Mouse (Mus musculus): ENCODE measurements around the gene Sp3.
"Not testable (repeated sequence)": the region's sequence is repeated elsewhere in the genome, so short reads cannot be mapped to it uniquely, and the experiment has no call there.

Sp3 gene

GRCm38 (mm10) chr2:72980337-72981074 lies at the start of gene Sp3:
TSS of gene Sp3 (minus strand) at chr2:72980446.
- DNase-seq, result peak; percentile 97

- DNase-seq, result no peak
Observed at GRCm38 (mm10) chr2:73029846-73030245, 49.6 kb upstream of the Sp3 start.

- DNase-seq, result no peak
Observed at GRCm38 (mm10) chr2:73028019-73028418, 47.8 kb upstream of the Sp3 start.

GRCm38 (mm10) chr2:73027126-73027525 lies 46.9 kb upstream of the Sp3 start:
- DNase-seq, result no peak

DNA sequence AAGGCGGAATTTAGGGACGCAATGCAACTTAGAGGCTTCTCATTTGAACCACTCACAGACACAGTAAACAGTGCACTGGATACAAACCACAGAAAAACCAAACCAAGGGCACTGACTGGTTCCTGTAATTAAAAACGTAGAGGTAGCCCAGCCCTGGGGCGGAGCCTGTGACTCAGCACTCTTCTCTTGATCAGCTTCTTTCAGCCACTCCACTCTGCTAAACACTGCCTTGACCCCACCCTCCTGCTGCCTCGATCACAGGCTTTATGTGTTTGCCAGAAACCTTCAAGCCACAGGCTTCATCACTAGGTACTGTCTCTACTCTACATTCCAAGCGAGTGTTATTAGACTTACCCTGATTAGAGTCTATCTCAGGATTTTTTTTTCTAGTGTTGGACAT lies 43.6 kb upstream of the Sp3 start:
- no peak for DNase-seq

DNA sequence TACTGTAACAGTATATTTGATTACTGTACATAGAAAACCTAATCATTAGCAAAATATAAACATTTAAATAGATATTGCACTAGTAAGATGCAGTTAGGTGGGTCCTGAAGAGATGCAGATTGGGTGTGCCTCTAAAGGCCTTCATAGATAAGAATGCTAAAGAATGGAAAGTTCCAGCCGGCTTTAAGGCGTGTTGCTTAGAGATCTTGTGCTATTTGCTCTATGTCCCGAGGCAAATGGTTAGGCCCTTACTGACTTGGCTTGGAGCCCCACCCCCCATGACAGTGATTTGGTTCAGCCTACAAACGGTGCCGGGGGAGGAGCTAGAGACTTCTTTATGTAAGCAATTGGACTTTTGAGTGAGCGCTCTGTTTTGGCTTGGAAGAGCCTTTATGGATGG lies 40.8 kb upstream of the Sp3 start:
- DNase-seq, result no peak

DNA sequence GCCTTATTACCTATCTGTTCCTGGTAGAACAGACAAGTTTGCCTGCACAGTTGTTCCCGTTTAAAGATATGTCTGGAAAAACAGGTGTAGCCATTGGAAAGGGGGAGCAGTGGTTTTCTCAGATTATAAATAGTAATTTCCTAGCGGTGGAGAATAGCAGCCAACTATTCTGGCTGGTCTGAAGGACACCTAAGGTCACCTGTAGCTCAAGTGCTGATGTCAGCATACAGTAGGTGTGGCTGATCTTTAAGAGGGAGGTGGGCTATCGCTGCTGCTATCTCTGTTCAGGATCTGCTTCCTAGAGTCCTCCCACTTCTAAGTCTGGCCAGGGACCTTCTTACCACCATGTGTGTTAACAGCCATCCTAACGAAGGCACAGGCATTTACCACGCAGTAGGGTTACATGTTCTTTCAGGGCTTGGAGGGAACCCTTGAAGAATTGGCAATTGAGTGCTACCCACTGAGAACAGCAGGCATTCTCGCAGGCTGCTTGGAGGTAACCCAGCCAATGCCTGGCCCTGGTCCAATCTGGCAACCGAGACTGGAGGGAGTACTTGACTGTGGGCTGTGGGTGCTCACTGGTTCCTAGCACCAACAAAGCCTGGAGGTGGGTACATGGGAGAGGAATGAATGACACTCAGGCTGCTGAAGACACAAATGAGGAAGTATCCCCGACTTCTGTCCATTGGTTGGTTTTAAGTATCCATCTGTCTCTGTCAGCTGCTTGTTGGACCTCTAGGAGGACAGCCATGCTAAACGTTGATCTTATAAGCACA lies 39.3 kb upstream of the Sp3 start:
- DNase-seq, result peak; percentile 14 to 31

GRCm38 (mm10) chr2:73014063-73014462 lies 33.8 kb upstream of the Sp3 start:
- not testable (repeated sequence) for DNase-seq

DNA sequence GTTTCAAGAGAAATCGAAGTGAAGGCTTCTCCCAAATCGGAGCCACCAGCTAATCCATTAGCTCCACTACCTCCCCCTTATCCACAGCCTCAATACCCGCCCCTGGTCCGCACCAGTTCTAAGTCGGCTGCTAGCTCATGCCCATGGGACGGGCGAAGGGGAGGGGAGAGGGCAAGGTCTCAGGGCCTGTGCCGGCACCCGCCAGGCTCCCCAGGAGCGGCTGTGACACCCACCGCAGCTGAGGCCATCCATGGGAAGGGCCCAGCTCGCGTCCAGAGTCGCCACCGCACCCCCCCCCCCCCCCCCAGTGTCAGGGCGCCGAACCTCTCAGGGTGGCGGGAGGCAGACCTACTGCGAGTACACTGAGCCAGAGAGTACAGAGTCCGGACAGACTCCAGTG lies 32.4 kb upstream of the Sp3 start:
- no peak for DNase-seq

DNA sequence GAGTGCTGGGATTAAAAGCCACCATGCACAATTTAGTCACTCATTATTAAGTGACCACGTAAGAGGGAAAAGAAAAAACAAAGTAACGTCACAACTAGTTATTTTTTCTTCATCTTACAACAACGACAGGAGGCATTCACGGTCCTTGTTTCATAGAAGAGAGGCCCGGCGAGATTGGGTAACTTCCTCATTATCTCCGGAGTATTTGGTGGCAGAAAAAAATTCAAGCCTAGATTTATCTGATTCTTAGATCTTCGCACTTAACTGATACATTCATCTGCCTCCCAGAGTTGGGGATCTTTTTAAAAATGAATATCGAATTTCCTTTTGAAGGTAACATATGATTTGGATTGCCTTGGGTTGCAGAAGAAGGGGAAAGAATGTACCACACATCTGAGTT lies 27.2 kb upstream of the Sp3 start:
- DNase-seq, result no peak

DNA sequence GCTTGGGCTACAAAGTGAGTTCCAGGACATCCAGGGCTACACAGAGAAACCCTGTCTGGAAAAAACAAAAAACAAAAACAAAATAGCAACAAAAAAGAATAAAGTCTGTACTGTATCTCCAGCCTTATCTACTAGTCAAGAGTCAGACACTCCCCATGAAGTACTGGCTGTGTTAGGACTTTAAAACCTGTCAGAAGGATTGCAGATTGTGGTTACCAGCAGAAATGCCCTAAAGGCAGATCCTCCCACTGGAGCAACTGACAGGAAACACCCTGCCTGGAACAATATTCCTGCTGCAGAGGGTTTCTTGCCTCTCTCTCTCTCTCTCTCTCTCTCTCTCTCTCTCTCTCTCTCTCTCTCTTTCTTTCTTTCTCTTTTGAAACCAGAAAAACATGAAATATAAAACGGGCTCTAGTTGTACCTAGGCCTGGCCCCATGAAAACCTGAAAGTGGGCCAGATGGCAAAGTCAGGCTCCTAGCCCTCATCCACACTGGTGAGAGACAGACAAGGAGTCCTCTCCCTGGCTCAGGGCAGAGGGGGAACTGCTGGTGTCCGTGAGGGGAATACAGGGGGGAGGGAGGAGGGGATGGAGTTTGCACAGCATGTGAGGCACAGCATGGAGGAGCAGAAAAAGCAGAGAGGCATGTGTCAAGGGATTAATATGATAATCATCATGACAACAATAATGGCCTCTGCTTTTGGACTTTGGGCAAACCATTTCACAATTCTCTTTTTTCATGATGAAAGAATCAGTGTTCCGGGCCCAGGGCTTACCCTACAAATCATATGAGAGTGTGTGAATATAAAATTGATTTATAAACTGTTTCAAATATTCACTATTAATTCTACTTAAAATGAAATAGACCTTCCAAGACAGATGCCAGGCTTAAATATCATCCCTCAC lies 25.6 kb upstream of the Sp3 start:
- DNase-seq, result no peak

DNA sequence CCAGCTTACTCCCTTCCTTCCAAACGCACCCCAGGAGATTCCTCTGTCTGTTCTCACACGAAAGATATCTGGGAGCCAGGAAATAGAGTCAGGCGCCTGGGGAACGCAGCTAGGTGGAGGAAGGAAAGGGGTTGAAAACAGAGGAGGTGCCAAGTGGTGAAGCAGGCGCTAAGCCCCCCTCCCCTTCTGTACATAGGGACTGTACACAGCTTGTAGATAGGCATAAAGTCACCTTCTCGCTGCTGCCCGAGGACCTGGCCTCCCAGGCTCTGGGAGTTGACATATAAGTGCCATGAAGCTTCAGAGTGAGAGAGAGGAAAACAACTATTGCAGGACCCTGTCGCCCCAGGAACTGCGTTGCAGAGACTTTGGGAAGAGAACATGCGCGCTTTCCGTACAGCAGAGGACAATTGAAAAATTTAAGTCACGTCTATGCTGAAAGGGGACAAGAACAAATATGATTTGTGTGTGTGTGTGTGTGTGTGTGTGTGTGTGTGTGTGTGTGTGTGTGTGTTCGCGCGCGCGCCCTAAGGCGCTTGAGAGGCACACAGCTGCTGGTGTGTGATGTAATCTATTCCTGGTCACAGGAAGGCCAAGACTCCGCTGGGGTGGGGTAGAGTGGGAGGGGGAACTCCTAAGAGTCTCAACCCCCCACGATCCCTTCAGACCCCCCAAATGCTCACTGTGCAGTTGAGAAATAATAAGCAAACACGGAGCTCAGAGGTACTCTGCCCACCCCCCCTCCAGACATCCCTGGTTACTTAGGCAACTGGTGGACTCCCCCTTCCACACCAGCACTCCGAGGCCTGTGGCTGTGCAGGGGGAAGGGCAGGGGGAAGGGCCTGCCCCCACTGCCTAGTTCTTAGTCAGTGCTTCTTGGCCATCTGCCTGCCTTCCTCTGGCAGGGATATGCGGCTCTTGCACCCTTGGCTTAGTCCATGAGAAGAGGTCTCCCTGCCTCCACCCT lies 23.8 kb upstream of the Sp3 start:
- DNase-seq, result peak; percentile 38 to 47

- DNase-seq, result peak in 1 of 2 experiments; percentile 15
Observed at GRCm38 (mm10) chr2:73003049-73003448, 22.8 kb upstream of the Sp3 start.

DNA sequence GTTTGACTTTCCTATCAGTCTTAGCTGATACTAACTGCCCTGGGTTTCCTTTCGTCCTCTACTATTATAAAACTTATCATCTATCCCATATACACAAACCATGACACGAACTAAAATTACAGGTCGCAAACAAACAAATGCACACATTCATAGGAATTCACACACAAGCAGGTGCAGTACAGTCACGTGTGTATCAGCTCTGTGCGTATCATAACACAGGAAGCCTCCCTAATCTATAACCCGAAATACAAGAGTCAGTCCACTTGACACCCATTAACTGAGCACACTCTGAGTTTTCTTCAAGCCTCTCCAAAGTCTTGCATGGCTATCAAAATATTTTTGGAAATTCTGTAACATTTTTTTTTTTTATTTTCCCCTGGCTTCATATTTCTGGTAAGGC lies 22.2 kb upstream of the Sp3 start:
- no peak for DNase-seq

GRCm38 (mm10) chr2:73001994-73002393 lies 21.7 kb upstream of the Sp3 start:
- no peak for DNase-seq

DNA sequence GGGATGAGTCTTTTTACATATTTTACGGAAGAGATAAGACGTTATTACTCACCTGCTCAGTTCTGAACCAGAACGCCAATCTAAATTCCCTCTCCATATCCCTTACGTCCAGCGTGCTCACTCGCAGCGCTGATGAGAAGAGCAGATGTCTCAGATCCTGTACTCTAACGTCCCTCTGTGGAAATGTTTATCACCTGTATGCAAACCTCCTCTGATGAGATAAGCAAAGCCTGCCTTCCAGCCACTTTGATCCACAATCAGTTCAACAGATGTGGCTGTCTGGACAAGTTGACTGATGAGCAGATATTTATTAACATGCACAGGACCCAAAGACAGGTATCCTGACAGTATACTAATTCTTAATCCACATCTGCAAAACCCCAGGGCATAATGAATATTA lies 19.9 kb upstream of the Sp3 start:
- no peak for DNase-seq

DNA sequence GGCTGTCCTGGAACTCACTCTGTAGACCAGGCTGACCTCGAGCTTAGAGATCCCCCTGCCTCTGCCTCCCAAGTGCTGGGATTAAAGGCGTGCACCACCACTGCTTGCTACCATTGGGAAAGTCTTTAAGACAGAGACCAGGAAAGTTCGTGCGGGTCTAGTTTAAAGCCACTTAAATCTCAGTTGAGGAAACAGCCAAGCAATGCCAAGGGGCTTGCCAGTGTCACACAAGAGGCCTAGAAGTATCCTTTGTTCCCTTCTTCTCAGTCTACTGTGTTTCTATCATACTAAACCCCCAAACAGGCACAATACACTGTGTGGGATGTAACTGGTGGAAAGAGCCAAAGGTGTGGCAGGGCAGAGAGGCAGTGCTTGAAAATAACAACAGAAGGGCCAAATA lies 17.3 kb upstream of the Sp3 start:
- no peak for DNase-seq

DNA sequence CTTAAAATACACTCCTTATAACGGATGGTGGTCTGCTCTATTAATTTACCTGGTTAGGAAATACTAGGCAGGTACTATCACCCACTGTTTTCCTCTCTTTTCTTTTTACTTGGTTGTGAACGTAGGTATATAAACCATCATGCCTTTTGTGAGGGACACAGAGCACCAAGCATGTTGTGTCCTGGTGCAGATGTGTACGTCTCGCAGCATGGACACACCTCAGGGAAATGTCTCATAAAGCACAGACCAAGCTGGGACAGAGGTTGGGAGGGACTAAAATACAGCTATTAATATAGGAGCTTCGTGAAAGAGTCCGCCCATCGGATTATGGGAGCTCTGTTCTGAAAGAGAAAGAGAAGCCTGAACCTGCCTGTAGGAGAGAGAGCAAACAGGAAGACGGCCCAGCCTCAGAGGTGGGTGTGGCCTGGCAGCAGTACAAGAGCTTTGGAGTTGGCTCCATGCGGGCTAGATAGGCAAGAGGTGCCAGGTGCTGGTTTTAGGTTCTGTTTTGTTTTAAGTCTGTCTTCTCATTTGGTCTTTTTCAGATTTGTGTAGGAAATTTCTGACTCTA lies 16.6 kb upstream of the Sp3 start:
- DNase-seq, result peak; percentile 43 to 53

- DNase-seq, result peak; percentile 34 to 45
Observed at GRCm38 (mm10) chr2:72995346-72996097, 15.3 kb upstream of the Sp3 start.

DNA sequence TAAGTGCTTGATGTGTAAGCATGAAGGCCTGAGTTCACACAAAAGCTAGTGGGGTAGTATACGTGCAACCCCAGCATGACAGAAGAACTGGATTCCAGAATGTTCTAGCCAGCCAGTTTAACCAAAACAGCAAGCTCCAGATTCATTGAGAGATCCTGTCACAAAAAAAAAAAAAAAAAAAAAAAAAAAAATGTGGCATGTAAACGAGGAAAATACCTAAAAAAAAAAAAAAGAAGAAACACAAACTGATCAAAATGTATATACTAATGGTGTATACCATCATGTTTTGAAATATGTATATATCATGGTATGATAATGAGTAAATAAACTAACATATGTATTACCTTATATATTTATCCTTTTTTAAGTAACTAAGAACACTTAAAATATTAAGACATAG lies 13.9 kb upstream of the Sp3 start:
- no peak for DNase-seq

DNA sequence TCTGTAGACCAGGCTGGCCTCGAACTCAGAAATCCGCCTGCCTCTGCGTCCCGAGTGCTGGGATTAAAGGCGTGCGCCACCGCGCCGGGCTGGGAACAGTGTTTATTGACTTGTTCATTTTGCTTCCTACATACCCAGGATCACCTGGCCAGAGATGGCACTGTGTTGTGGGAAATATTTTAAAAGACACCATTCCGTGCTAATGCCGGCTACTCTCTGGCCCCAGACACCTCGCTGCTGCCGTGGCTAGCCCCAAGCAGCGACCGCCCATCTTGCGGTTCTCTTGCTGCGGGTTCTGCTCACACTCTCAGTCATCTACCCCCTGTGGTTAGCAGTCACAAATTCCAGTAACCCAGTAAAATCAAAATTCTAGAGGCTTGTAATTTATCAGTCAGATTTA lies 12.3 kb upstream of the Sp3 start:
- no peak for DNase-seq

Measured in kidney, adult 8-10 months (tissue).